Mouse (Mus musculus) hindbrain, embryonic 16.5 days (tissue): Measurements from ENCODE around the gene Cdc42ep5. TPM values are rescaled to one million over a fixed set of nuclear protein-coding genes. Genes with fewer than 3 reads are reported as not detected.

Experiments
- polyA plus RNA-seq: library from polyadenylated mRNA; unstranded; fragments of >200 nt; fragmentation: Nextera tagmentation; extraction: Ambion mirVana; gene quantifications from 2 replicates; pipeline ENCODE4 v1.2.1, GENCODE M21; 2015

The Cdc42ep5 gene
- polyA plus RNA-seq, 1 experiment from 2014 or later = 9.7 TPM

Other genes with a start within 250 kb of the Cdc42ep5 start
- not detected in 2 replicates for gene Lilra6, start 249.4 kb downstream of the Cdc42ep5 start, polyA plus RNA-seq
- 3.1 and 3.5 TPM in 2 replicates for gene Lair1, start 101.7 kb downstream of the Cdc42ep5 start, polyA plus RNA-seq
- gene Ttyh1, start 45.5 kb downstream of the Cdc42ep5 start, polyA plus RNA-seq = 204 and 239 TPM in 2 replicates
- gene Leng8, start 27.8 kb downstream of the Cdc42ep5 start, polyA plus RNA-seq = 57.4 and 75.4 TPM in 2 replicates
- gene Leng9, start 14.5 kb downstream of the Cdc42ep5 start, polyA plus RNA-seq = 6.0 and 6.8 TPM in 2 replicates
- gene Lilra5, start 72.9 kb upstream of the Cdc42ep5 start, polyA plus RNA-seq = 0.10 and 0.11 TPM in 2 replicates
- gene Ncr1, start 172.9 kb upstream of the Cdc42ep5 start, polyA plus RNA-seq = not detected in 2 replicates
- 0.04 and 0.05 TPM in 2 replicates for gene Gp6, start 232.9 kb upstream of the Cdc42ep5 start, polyA plus RNA-seq